Mouse (Mus musculus): ENCODE data around the gene Tmtc1. TPM values are rescaled to one million over a fixed set of nuclear protein-coding genes. Genes with fewer than 3 reads are reported as not detected.

Tmtc1 gene
- total RNA-seq, 2 experiments from 2014 or later, result 10.2 to 12.4 TPM

GRCm38 (mm10) chr6:148436441-148437001 is 7.7 kb downstream of the Tmtc1 start:
- DNase-seq (ENCODE audit: low spot score in 2 of 2), result no peak

GRCm38 (mm10) chr6:148421577-148421976 is 22.6 kb downstream of the Tmtc1 start:
- DNase-seq (ENCODE audit: low spot score in 2 of 2), result no peak

GRCm38 (mm10) chr6:148420387-148420786 is 23.8 kb downstream of the Tmtc1 start:
- no peak for DNase-seq (ENCODE audit: low spot score in 2 of 2)

- no peak for DNase-seq (ENCODE audit: low spot score in 2 of 2)
These were observed 27.6 kb downstream of the Tmtc1 start for GRCm38 (mm10) chr6:148416597-148416996.

- no peak for DNase-seq (ENCODE audit: low spot score in 2 of 2)
These were observed 30.6 kb downstream of the Tmtc1 start for GRCm38 (mm10) chr6:148413638-148414037.

- DNase-seq (ENCODE audit: low spot score in 2 of 2), result no peak
These were observed 37.2 kb downstream of the Tmtc1 start for GRCm38 (mm10) chr6:148406792-148407490.

- DNase-seq (ENCODE audit: low spot score in 2 of 2), result no peak
These were observed 38.6 kb downstream of the Tmtc1 start for GRCm38 (mm10) chr6:148405599-148405998.

GRCm38 (mm10) chr6:148404500-148404899 is 39.7 kb downstream of the Tmtc1 start:
- no peak for DNase-seq (ENCODE audit: low spot score in 2 of 2)

- no peak for DNase-seq (ENCODE audit: low spot score in 2 of 2)
These were observed 40.4 kb downstream of the Tmtc1 start for GRCm38 (mm10) chr6:148403761-148404160.

- no peak for DNase-seq (ENCODE audit: low spot score in 2 of 2)
These were observed 43.2 kb downstream of the Tmtc1 start for GRCm38 (mm10) chr6:148401031-148401430.

GRCm38 (mm10) chr6:148399541-148399940 is 44.6 kb downstream of the Tmtc1 start:
- no peak for DNase-seq (ENCODE audit: low spot score in 2 of 2)

GRCm38 (mm10) chr6:148398888-148399287 is 45.3 kb downstream of the Tmtc1 start:
- DNase-seq (ENCODE audit: low spot score in 2 of 2), result no peak

- no peak for DNase-seq (ENCODE audit: low spot score in 2 of 2)
These were observed 46.9 kb downstream of the Tmtc1 start for GRCm38 (mm10) chr6:148397270-148397669.

- DNase-seq (ENCODE audit: low spot score in 2 of 2), result no peak
These were observed 48.9 kb downstream of the Tmtc1 start for GRCm38 (mm10) chr6:148395272-148395671.

GRCm38 (mm10) chr6:148394294-148394693 is 49.9 kb downstream of the Tmtc1 start:
- DNase-seq (ENCODE audit: low spot score in 2 of 2), result no peak

- no peak for DNase-seq (ENCODE audit: low spot score in 2 of 2)
These were observed 52.0 kb downstream of the Tmtc1 start for GRCm38 (mm10) chr6:148392147-148392546.

GRCm38 (mm10) chr6:148391286-148391685 is 52.9 kb downstream of the Tmtc1 start:
- DNase-seq (ENCODE audit: low spot score in 2 of 2), result no peak

- no peak for DNase-seq (ENCODE audit: low spot score in 2 of 2)
These were observed 53.4 kb downstream of the Tmtc1 start for GRCm38 (mm10) chr6:148390630-148391276.

- DNase-seq (ENCODE audit: low spot score in 2 of 2), result no peak
These were observed 56.2 kb downstream of the Tmtc1 start for GRCm38 (mm10) chr6:148387990-148388389.

- DNase-seq (ENCODE audit: low spot score in 2 of 2), result peak in 1 of 2 experiments; percentile 12
These were observed 59.9 kb downstream of the Tmtc1 start for GRCm38 (mm10) chr6:148384111-148384895.

- DNase-seq (ENCODE audit: low spot score in 2 of 2), result no peak
These were observed 62.9 kb downstream of the Tmtc1 start for GRCm38 (mm10) chr6:148381163-148381782.

Measured in adrenal gland, postnatal 4 days (tissue).